Mouse (Mus musculus): ENCODE results near the gene Kctd14.

Kctd14 gene

DNA sequence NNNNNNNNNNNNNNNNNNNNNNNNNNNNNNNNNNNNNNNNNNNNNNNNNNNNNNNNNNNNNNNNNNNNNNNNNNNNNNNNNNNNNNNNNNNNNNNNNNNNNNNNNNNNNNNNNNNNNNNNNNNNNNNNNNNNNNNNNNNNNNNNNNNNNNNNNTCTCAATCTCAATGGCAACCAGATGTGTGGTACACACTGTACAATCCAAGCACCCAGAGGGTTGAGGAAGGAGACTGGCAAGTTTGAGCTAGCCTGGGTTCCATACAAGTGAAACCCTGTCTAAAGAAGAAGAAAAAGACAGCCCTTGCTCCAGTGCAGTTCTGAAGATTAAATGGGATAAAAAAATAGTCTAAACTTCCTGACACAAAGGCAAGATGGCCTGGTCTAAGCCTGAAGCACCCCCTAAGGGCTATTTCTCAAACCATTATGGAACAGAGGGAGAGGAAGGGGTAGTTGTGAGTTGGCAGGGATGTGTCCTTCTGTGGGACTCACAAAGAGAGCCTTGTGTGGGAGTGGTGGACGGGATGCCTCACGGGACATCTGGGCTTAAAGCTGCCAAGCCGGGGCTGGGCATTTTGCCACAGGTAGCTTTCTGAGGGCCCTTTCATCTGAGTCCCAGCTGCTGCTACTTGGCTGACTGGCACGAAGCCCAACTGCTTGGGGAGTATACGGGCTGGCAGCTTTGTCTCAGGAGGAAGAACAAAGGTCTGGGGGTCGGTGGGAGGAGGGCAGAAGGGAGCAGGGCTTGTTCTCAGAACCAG lies 4.8 kb upstream of the Kctd14 start:
- peak; percentile 30 to 53 for DNase-seq

DNA sequence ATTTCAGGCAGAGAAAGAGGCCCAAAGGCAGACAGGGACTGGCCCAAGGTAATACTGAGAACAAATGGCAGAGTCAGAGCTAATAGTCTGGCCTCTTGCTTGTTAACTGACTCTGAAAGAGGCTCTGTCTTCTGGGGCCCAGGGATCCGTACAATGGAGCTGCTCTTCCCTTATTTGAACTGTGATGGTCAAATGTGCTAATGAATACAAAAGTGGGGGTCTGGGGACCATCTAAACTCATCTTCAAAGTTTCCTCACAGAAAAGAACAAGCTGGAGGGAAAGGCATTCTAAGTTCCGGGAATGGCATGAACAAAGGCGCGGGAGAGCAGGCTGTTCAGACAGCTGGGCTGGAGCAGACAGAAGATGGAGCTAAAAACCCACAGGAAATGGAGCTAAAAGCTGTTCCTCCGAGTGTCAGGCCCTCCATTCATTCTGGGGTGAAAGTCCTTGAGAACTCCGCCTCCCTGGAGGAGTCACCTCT lies 4.0 kb upstream of the Kctd14 start:
- DNase-seq, result no peak

- DNase-seq, result no peak
Measured at GRCm38 (mm10) chr7:97452196-97452595, 1.1 kb downstream of the Kctd14 start.

GRCm38 (mm10) chr7:97453141-97453921 lies 2.2 kb downstream of the Kctd14 start:
- DNase-seq, result peak; percentile 21 to 22

- no peak for DNase-seq
Measured at GRCm38 (mm10) chr7:97454795-97455194, 3.7 kb downstream of the Kctd14 start.

DNA sequence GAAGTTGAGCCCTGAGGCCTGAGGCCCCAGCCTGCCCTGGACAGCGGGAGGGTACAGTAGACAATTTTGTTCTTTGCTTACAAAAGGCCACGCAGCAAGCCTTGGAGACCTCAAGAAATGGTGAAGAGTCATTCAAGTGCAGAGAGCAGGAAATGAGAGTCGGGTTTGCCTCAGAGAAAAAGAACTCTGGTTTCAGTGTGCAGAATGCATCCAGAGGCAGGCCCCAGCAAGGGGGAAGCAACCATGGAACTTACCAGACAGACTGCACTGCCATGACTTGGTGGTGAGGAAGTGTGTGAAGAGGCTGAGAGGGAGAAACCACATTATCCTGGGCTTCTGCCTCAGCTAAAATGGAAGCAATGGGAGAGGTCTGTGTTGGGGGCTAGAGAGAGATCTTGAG lies 4.5 kb downstream of the Kctd14 start:
- DNase-seq, result no peak

- no peak for DNase-seq
Measured at GRCm38 (mm10) chr7:97473001-97473400, 21.9 kb downstream of the Kctd14 start.

- DNase-seq, result no peak
Measured at GRCm38 (mm10) chr7:97479349-97479748, 28.2 kb downstream of the Kctd14 start.

- no peak for DNase-seq
Measured at GRCm38 (mm10) chr7:97480290-97480689, 29.2 kb downstream of the Kctd14 start.

DNA sequence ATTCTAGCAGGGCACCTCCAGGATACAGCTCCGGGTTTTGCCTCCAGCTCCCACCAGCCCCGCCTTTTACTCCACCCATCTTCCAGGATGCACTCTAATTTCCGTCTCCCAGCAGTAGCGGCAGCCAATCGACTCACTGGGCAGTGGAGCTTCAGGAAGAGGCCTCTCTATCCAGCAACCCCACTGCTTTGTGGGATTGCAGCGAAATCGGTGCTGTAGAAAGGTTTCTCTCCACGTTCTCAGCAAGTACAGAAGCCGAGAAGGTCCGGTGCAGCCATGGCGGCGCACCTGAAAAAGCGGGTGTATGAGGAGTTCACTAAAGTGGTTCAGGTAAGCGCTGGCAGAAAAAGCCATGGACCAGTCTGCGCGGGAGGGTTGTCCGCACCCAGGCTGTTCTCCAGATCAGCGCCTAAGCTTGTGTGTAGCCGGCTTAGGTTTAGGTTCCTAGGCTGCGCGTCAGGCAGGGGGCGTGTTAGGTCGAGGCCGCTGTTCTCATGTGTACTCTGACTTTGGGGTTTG lies 29.8 kb downstream of the Kctd14 start, which contains the start of gene Ints4:
Ints4 (plus strand) TSS at position 136 of the 519 bp plus-strand sequence.
- DNase-seq, result peak; percentile 84 to 90

DNA sequence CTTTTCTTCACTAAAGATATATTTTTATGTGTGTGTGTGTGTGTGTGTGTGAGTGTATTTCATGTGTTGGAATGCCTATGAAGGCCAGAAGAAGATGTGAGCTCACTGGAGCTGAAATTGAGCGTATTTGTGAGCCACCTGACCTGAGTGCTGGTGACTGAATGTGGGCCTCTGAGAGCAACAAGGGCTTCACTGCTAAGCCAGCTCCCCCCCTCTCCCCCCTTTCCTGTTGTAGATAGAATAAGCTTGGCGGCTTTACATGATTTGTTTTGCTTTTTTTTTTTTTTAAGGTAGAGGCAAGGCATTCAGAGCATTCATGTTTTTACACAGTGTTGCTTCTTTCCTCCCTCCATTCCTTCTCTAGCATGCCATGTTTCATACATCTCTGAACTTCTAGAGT lies 32.3 kb downstream of the Kctd14 start:
- DNase-seq, result no peak

DNA sequence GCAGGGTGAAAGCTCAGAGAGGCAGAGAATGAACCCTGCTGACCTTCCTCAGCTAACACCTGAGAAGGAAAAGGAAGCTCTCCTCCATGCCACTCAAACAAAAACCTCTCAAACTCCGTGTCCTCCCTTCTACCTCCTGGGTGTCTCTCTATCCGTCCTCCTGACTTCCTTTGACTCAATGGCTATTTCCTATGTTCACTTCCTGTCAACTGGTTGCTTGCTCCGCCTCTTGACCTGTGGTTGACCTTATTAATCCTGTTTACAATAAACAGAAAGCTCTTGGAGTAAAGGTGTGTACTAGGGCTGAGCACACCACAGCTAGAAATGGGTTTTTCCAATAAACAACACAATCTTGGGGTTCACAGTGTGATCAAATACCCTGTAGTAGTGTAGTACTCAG lies 40.0 kb downstream of the Kctd14 start:
- DNase-seq, result no peak

DNA sequence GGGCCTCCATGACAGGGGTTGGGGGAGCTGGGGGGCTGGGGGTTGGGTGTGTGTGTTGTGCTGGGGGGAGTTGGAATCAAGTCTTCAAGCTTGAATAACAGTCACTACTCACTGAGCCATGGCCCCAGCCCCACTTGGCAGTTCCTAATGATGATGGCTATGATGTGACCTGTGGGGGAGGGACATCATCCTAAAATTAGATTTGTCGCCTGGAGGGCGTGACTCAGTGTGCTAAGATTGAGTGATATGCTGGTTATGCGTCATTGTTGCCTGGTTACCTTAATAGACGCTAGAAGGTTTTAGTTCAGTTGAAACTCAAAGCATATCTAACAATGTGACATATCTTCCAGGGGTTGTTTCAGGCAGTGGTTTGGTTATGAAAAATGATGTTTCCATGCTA lies 41.3 kb downstream of the Kctd14 start:
- no peak for DNase-seq

DNA sequence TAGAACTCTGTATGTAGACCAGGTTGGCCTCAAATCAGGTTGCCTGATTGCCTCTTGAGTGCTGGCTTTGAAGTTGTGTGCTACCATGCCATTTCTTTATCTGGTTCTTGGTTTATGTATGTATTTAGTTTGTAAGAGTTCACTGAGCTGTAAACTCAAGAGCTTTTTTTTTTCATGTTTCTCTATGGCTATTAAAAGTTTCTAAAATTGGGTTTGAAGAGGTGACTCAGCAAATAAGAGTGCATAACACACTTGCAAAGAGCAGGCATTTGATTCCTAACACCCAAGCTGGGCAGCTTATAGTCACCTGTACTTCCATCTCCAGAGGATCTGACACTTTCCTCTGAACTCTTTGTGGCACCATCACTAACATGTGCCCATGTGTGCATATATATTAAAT lies 43.9 kb downstream of the Kctd14 start:
- no peak for DNase-seq

- DNase-seq, result no peak
Measured at GRCm38 (mm10) chr7:97500555-97501209, 49.6 kb downstream of the Kctd14 start.
